Mouse (Mus musculus) hindbrain, embryonic 11.5 days (tissue): Measurements from ENCODE around the gene Nkiras1. TPM values are rescaled to one million over a fixed set of nuclear protein-coding genes. Genes with fewer than 3 reads are reported as not detected.
"Not testable (repeated sequence)": the region's sequence is repeated elsewhere in the genome, so short reads cannot be mapped to it uniquely, and the experiment has no call there.

Experiments
- ATAC-seq: fragments of 200-750 bp; cut with Nextera tagmentation; 2 replicates; pipeline ENCODE4 v1.8.0; 2017; ENCODE audit warnings: mild to moderate bottlenecking, moderate TSS enrichment, moderate library complexity; ENCODE audit not compliant: low FRiP score
- DNase-seq: peaks from one replicate; pipeline ENCODE4 v3.0.0-alpha.2; 2015; ENCODE audit warnings: low spot score
- H3K27ac ChIP-seq: fragments of 300-500 bp; sonication (generic); 2 replicates; pipeline ENCODE4 v1.5.1; 2014; ENCODE audit warnings: mild to moderate bottlenecking, low read depth, low read length
- H3K27me3 ChIP-seq: fragments of 300-500 bp; sonication (generic); 2 replicates; pipeline ENCODE4 v1.6.1; 2014; ENCODE audit warnings: mild to moderate bottlenecking, low read length, moderate library complexity, mixed read lengths; ENCODE audit not compliant: control insufficient read depth, insufficient read depth
- H3K36me3 ChIP-seq: fragments of 300-500 bp; sonication (generic); 2 replicates; pipeline ENCODE4 v1.6.1; 2014; ENCODE audit warnings: mild to moderate bottlenecking, low read length, moderate library complexity, mixed read lengths; ENCODE audit not compliant: control insufficient read depth, insufficient read depth
- H3K4me1 ChIP-seq: fragments of 300-500 bp; sonication (generic); replicated peaks from 2 replicates; pipeline ENCODE4 v1.6.1; 2014; ENCODE audit warnings: low read length, mixed read lengths; ENCODE audit not compliant: control insufficient read depth, insufficient read depth
- H3K4me2 ChIP-seq: fragments of 300-500 bp; sonication (generic); replicated peaks from 2 replicates; pipeline ENCODE4 v1.6.1; 2014; ENCODE audit warnings: mild to moderate bottlenecking, low read depth, low read length
- H3K4me3 ChIP-seq: fragments of 300-500 bp; sonication (generic); 2 replicates; pipeline ENCODE4 v1.5.1; 2014; ENCODE audit warnings: low read depth, low read length
- H3K9ac ChIP-seq: fragments of 300-500 bp; sonication (generic); 2 replicates; pipeline ENCODE4 v1.6.1; 2014; ENCODE audit warnings: low read depth, low read length
- H3K9me3 ChIP-seq: fragments of 300-500 bp; sonication (generic); 2 replicates; pipeline ENCODE4 v1.6.1; 2016; ENCODE audit warnings: low read length; ENCODE audit not compliant: control insufficient read depth
- WGBS: fragments of 180-500 bp; shearing (Covaris S2); extraction: QIAGEN DNeasy Blood & Tissue Kit; methylation state at CpG from one replicate; pipeline ENCODE4 v1.1.7; 2014; 5-methylcytosine and 5-hydroxymethylcytosine counted together
- polyA plus RNA-seq: library from polyadenylated mRNA; unstranded; fragments of >200 nt; fragmentation: Nextera tagmentation; extraction: Ambion mirVana; gene quantifications from 2 replicates; pipeline ENCODE4 v1.2.1, GENCODE M21; 2014

The Nkiras1 gene
- polyA plus RNA-seq = 17.0 and 20.2 TPM in 2 replicates

DNA sequence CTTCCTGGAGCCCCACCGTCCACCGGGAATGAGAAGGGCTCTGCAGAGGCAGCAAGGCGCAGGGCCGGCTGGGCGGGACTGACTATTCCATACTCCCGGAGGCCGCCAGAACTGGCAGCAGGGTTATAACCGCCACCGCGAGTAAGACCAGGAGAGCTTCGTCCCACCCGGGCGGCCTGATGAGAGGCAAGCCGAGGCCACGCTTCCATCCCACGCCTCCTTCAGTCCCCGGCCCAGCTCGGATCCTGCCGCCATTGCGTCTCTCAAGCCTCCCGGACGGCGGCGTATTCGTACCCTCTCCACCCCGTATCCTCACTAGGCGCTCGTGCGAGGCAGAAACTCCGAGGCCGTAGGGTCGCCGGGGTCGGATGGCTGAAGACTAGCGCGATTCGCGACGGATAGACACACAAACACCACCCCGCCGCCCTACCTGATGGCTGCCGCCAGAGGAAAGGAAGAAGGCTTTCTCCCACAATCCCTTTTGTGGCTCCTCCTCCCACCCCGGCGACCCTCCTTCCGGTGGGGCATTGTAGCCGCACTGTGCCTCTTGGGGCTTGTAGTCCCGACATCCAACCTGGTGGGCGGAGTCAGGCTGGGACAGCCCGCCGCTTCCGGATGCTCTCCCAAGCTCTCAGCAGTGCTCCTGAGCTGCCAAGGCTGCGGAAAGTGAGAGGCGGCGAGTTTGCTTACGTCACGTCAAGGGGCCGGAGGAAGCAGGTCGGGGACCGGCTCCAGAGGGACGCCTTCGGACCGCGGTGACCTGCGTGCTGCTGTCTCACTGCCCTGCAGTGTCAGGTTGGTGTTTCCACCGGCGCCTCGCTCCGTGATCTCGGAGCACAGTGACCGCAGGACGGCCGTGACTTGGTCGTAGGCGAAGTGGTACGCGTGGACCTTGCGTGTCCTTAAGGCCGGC lies at the start of gene Nkiras1, which contains the start of gene Rpl15:
Gene Nkiras1, plus strand, starts transcription at position 608 of the 913 bp plus-strand sequence.
Gene Rpl15, minus strand, starts transcription at position 863 of the 913 bp plus-strand sequence.
- Histone ChIP-seq H3K36me3 (0 out of 2 replicates have a peak, but pooled peaks cover 4% of the 10 kb centered on the region), H3K9ac (peak within 1 kb of the TSS; percentile 99), H3K4me3 (peak within 1 kb of the TSS; percentile 94), H3K4me2 (peak within 1 kb of the TSS; percentile 66), H3K4me1 (0 out of 2 replicates have a peak, but pooled peaks cover 2% of the 10 kb centered on the region), H3K27me3 (no peaks in the 10 kb centered on the region), H3K9me3 (no peaks in the 10 kb centered on the region), H3K27ac (peak within 1 kb of the TSS; percentile 74)
- DNase-seq (peak; percentile 99), ATAC-seq (peak; percentile 99)
- WGBS = under 1% methylated on average over 74 of the region's 78 CpGs

DNA sequence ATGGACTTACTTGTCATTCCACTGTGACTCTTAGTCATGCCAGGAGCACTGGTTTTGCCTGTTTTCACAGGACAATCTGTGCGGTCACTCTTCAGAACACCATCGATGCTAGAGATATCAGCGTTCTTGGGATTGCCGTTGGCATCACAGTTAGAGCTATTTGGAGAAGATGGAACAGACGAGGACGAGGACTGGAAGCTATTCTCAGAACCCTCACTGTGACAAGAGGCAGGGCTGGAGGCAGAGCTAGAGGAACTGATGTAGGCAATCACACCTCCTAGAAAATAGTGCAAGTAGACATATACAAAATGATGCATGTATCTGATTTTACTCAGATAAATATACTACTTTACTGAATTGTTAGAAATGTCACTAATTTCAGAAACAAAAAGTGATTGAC lies 49.0 kb upstream of the Nkiras1 start:
- H3K27me3 ChIP-seq = no peaks in the 10 kb centered on the region
- DNase-seq = no peak
- H3K9ac ChIP-seq = no peak overlapping the region
- H3K36me3 ChIP-seq = no peaks in the 10 kb centered on the region
- WGBS = 93% methylated on average over 6 of the region's 6 CpGs
- H3K4me2 ChIP-seq = no peak overlapping the region
- no peak overlapping the region for H3K27ac ChIP-seq
- no peak overlapping the region for H3K4me3 ChIP-seq
- no peaks in the 10 kb centered on the region for H3K4me1 ChIP-seq
- no peaks in the 10 kb centered on the region for H3K9me3 ChIP-seq
- no peak for ATAC-seq

DNA sequence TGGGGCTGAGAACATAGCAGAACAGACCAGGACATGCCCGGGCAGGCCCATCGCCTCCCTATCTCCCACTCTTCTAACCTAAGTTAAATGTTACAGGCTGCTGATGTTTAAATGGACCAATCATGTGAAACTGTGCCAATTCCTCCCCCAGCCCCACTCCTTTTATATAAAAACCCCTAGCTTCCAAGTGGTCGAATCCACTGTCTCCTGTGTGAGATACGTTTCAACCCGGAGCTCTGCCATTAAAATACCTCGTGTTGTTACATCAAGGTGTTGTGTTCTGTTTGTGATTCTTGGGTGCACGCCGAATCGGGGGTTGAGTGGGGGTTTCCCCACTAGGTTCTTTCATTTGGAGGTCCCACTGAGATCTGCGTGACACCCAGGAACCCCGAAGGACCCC lies 45.5 kb upstream of the Nkiras1 start:
- H3K4me1 ChIP-seq, H3K4me3 ChIP-seq, H3K36me3 ChIP-seq, H3K27ac ChIP-seq, H3K4me2 ChIP-seq, ATAC-seq, H3K27me3 ChIP-seq, DNase-seq, H3K9ac ChIP-seq, H3K9me3 ChIP-seq: not testable (repeated sequence)
- 93% methylated on average over 11 of the region's 11 CpGs for WGBS

DNA sequence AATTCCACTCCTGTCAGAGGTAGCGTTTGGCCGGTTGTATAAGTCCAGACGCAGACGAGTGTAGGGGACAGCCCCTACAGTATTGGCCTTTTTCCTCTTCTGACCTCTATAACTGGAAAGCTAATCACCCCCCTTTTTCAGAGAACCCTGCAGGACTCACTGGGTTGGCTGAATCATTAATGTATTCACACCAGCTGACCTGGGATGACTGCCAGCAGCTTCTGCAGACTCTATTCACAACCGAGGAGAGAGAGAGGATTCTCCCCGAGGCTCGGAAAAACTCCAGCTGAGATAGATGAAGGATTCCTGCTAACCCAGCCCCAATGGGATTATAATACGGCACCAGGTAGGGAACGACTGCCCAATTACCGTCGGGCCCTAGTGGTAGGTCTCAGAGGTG lies 44.8 kb upstream of the Nkiras1 start:
- not testable (repeated sequence) for H3K36me3 ChIP-seq, H3K27ac ChIP-seq, H3K9me3 ChIP-seq, ATAC-seq, H3K4me1 ChIP-seq, H3K27me3 ChIP-seq, H3K4me2 ChIP-seq, H3K9ac ChIP-seq, DNase-seq, H3K4me3 ChIP-seq
- 77% methylated on average over 11 of the region's 11 CpGs for WGBS

DNA sequence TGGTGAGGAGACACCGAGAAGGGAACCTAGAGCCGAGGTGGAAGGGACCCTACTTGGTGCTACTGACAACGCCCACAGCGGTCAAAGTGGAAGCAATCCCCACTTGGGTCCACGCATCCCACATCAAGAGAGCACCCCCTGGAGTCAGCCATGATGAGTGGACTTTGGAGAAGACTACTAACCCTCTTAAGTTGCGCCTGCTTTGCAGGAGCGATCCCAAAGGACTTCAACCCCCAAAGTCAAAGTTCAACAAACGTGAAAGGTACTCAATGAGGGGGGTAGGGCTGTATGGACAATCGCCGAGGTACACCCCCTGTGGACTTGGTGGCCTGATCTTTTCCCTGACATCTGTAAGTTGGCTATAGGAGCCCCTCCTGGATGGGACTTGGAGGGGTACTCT lies 41.2 kb upstream of the Nkiras1 start:
- DNase-seq, H3K36me3 ChIP-seq, H3K4me1 ChIP-seq, H3K9me3 ChIP-seq, H3K27ac ChIP-seq, H3K4me3 ChIP-seq, ATAC-seq, H3K27me3 ChIP-seq, H3K4me2 ChIP-seq, H3K9ac ChIP-seq: not testable (repeated sequence)
- WGBS = 94% methylated on average over 10 of the region's 10 CpGs

GRCm38 (mm10) chr14:18231866-18232265 lies 39.1 kb upstream of the Nkiras1 start:
- DNase-seq, H3K27me3 ChIP-seq, H3K9ac ChIP-seq, H3K4me3 ChIP-seq, H3K4me2 ChIP-seq, ATAC-seq, H3K27ac ChIP-seq, H3K36me3 ChIP-seq, H3K9me3 ChIP-seq, H3K4me1 ChIP-seq: not testable (repeated sequence)
- 89% methylated on average over 8 of the region's 8 CpGs for WGBS

DNA sequence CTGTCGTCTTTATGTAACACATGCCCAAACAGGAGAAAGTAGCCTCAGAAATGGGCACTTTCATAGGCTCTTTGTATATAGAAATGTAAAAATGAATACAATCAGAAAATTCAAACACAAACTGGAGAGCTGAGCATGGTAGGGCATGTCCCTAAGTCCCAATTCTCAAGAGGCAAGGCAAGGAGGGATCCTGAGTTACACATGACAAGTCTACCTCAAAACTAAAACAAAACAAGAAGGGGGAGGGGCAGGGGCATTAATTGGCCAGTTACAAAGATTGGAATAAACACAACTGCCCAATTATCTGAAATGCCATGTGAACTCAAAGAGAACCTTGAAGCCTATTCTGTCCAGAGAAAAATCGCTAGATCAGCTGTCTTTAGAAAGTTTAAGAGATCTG lies 37.9 kb upstream of the Nkiras1 start:
- no peak for ATAC-seq
- DNase-seq = no peak
- Histone ChIP-seq H3K27ac (no peak overlapping the region), H3K4me3 (no peak overlapping the region), H3K27me3 (no peaks in the 10 kb centered on the region), H3K4me2 (no peak overlapping the region), H3K9ac (no peak overlapping the region), H3K36me3 (no peaks in the 10 kb centered on the region), H3K4me1 (no peaks in the 10 kb centered on the region), H3K9me3 (no peaks in the 10 kb centered on the region)
- 93% methylated on average over 2 of the region's 2 CpGs for WGBS

GRCm38 (mm10) chr14:18233981-18234960 lies 36.7 kb upstream of the Nkiras1 start:
- 69% methylated on average over 5 of the region's 5 CpGs for WGBS

More at GRCm38 (mm10) chr14:18233981-18234960, 36.7 kb upstream of the Nkiras1 start:
- H3K4me1 ChIP-seq = no peaks in the 10 kb centered on the region
- H3K9ac ChIP-seq = no peak overlapping the region
- no peaks in the 10 kb centered on the region for H3K27me3 ChIP-seq
- ATAC-seq = no peak
- H3K9me3 ChIP-seq = no peaks in the 10 kb centered on the region
- no peaks in the 10 kb centered on the region for H3K36me3 ChIP-seq
- no peak overlapping the region for H3K4me3 ChIP-seq
- no peak overlapping the region for H3K4me2 ChIP-seq
- no peak for DNase-seq
- H3K27ac ChIP-seq = no peak overlapping the region
